Mouse (Mus musculus): ENCODE results near the gene Olfr574. TPM values are rescaled to one million over a fixed set of nuclear protein-coding genes. Genes with fewer than 3 reads are reported as not detected.

The Olfr574 gene
- not detected in 2 replicates for total RNA-seq (2014; rRNA removed)
- not detected in 2 replicates for polyA plus RNA-seq (2012; rRNA removed)

GRCm38 (mm10) chr7:102948167-102948566 lies at the start of gene Olfr574:
Gene Olfr574 (plus strand): TSS chr7:102948467.
- no peak for DNase-seq (ENCODE audit: extremely low read depth, low read depth, low spot score)
- 96% methylated on average over 1 of the region's 1 CpGs for WGBS
- no peaks in the 10 kb centered on the region for H3K36me3 ChIP-seq (ENCODE audit: control insufficient read depth, insufficient read depth, low read length)
- H3K4me3 ChIP-seq (ENCODE audit: insufficient read depth, low read depth, low read length) = no peak within 1 kb of the TSS
- H3K27me3 ChIP-seq (ENCODE audit: control insufficient read depth, insufficient read depth, low read length) = no peaks in the 10 kb centered on the region
- no peak within 1 kb of the TSS for H3K9ac ChIP-seq (ENCODE audit: low read depth, low read length)
- TF ChIP-seq POLR2A (IDR thresholded peaks at IDR 0.05; ENCODE audit: extremely low read depth, insufficient read depth, low read length) = no peak
- TF ChIP-seq CTCF (IDR thresholded peaks at IDR 0.05; ENCODE audit: low read depth, low read length) = no peak
- H3K4me1 ChIP-seq (ENCODE audit: control insufficient read depth, insufficient read depth, low read length) = no peaks in the 10 kb centered on the region
- no peak within 1 kb of the TSS for H3K27ac ChIP-seq (replicated peaks; ENCODE audit: insufficient read depth, low read depth, low read length)
- no peaks in the 10 kb centered on the region for H3K79me2 ChIP-seq (ENCODE audit: control insufficient read depth, insufficient read depth, low read length)

DNA sequence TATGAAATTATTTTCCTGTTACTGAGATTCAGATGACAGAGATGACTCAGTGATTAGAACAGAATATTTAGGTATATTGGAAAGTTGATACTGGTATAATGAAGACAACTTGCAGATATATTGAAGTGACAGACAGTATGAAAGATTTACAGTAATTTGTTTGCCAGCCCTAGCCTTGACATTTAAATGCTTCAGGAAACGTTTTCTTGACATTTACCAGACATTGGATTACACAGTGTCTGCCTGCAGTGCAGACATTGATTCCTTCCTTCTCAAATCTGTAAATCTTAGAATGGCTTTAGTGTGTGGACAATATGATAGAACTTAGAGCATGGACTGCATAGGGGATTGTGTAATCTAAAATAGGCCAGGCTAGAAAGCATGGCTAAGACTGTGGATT lies 33.0 kb upstream of the Olfr574 start:
- no peaks in the 10 kb centered on the region for H3K4me1 ChIP-seq (ENCODE audit: control insufficient read depth, insufficient read depth, low read length)
- H3K27ac ChIP-seq (replicated peaks; ENCODE audit: insufficient read depth, low read depth, low read length) = no peak overlapping the region
- no peak overlapping the region for H3K9ac ChIP-seq (ENCODE audit: low read depth, low read length)
- no peak overlapping the region for H3K4me3 ChIP-seq (ENCODE audit: insufficient read depth, low read depth, low read length)
- H3K27me3 ChIP-seq (ENCODE audit: control insufficient read depth, insufficient read depth, low read length) = no peaks in the 10 kb centered on the region
- WGBS = 25% methylated on average over 1 of the region's 1 CpGs
- no peaks in the 10 kb centered on the region for H3K36me3 ChIP-seq (ENCODE audit: control insufficient read depth, insufficient read depth, low read length)
- no peak for DNase-seq (ENCODE audit: extremely low read depth, low read depth, low spot score)
- no peaks in the 10 kb centered on the region for H3K79me2 ChIP-seq (ENCODE audit: control insufficient read depth, insufficient read depth, low read length)
- TF ChIP-seq CTCF (IDR thresholded peaks at IDR 0.05; ENCODE audit: low read depth, low read length) (no peak), POLR2A (IDR thresholded peaks at IDR 0.05; ENCODE audit: extremely low read depth, insufficient read depth, low read length) (no peak)

DNA sequence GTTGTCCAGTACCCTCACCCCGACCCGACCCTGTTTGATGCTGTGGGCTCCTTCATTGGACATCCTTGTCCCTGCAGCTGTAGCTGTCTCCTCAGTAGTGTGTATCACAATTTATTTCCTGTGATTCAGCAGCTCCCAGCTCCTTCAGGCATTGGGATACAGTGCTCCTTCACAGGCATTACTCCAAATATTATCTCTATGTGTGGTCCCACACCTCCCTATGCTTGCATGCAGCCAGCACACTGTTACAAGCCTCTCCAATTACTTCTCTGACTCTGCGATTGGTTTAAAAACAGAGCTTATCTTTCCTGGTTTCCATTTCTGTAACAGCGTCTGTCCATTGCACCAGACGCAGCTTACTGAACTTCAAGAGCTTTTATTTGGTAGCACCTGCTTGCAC lies 31.9 kb upstream of the Olfr574 start:
- Histone ChIP-seq H3K79me2 (ENCODE audit: control insufficient read depth, insufficient read depth, low read length) (no peaks in the 10 kb centered on the region), H3K4me1 (ENCODE audit: control insufficient read depth, insufficient read depth, low read length) (no peaks in the 10 kb centered on the region), H3K27ac (replicated peaks; ENCODE audit: insufficient read depth, low read depth, low read length) (no peak overlapping the region), H3K27me3 (ENCODE audit: control insufficient read depth, insufficient read depth, low read length) (no peaks in the 10 kb centered on the region), H3K36me3 (ENCODE audit: control insufficient read depth, insufficient read depth, low read length) (no peaks in the 10 kb centered on the region), H3K9ac (ENCODE audit: low read depth, low read length) (no peak overlapping the region), H3K4me3 (ENCODE audit: insufficient read depth, low read depth, low read length) (no peak overlapping the region)
- DNase-seq (ENCODE audit: extremely low read depth, low read depth, low spot score) = no peak
- 55% methylated on average over 5 of the region's 5 CpGs for WGBS
- no peak for TF ChIP-seq CTCF (IDR thresholded peaks at IDR 0.05; ENCODE audit: low read depth, low read length)
- TF ChIP-seq POLR2A (IDR thresholded peaks at IDR 0.05; ENCODE audit: extremely low read depth, insufficient read depth, low read length) = no peak

GRCm38 (mm10) chr7:102917032-102917875 lies 31.0 kb upstream of the Olfr574 start, which contains the start of gene Olfr571:
Gene Olfr571 (minus strand): TSS chr7:102917536.
- TF ChIP-seq CTCF (IDR thresholded peaks at IDR 0.05; ENCODE audit: low read depth, low read length) (no peak), POLR2A (IDR thresholded peaks at IDR 0.05; ENCODE audit: extremely low read depth, insufficient read depth, low read length) (no peak)
- Histone ChIP-seq H3K27ac (replicated peaks; ENCODE audit: insufficient read depth, low read depth, low read length) (no peak within 1 kb of the TSS), H3K4me3 (ENCODE audit: insufficient read depth, low read depth, low read length) (no peak within 1 kb of the TSS), H3K9ac (ENCODE audit: low read depth, low read length) (no peak within 1 kb of the TSS), H3K36me3 (ENCODE audit: control insufficient read depth, insufficient read depth, low read length) (no peaks in the 10 kb centered on the region), H3K27me3 (ENCODE audit: control insufficient read depth, insufficient read depth, low read length) (no peaks in the 10 kb centered on the region), H3K79me2 (ENCODE audit: control insufficient read depth, insufficient read depth, low read length) (no peaks in the 10 kb centered on the region), H3K4me1 (ENCODE audit: control insufficient read depth, insufficient read depth, low read length) (no peaks in the 10 kb centered on the region)
- no peak for DNase-seq (ENCODE audit: extremely low read depth, low read depth, low spot score)
- WGBS = 50% methylated on average over 4 of the region's 4 CpGs

DNA sequence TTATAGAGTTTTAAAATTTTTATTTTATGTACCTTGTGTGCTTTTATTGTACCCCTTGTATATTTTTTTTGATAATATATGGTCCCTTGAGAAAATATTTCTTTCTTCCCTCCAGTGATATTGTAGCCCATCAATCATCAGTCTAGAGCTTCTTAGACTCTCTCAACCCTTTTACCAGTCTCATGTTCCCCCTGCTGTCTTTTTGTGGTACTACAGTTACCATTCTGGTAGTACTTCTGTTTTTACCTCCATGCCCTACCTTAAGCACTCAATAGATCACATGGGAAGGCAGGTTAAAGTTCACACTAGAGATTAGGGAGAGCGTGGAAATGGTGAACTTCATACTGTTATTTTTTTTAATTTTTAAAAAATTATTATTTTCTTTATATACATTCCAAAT lies 28.6 kb upstream of the Olfr574 start:
- no peak overlapping the region for H3K4me3 ChIP-seq (ENCODE audit: insufficient read depth, low read depth, low read length)
- 0% methylated on average over 1 of the region's 1 CpGs for WGBS
- H3K27ac ChIP-seq (replicated peaks; ENCODE audit: insufficient read depth, low read depth, low read length) = no peak overlapping the region
- no peaks in the 10 kb centered on the region for H3K4me1 ChIP-seq (ENCODE audit: control insufficient read depth, insufficient read depth, low read length)
- H3K36me3 ChIP-seq (ENCODE audit: control insufficient read depth, insufficient read depth, low read length) = no peaks in the 10 kb centered on the region
- H3K9ac ChIP-seq (ENCODE audit: low read depth, low read length) = no peak overlapping the region
- H3K27me3 ChIP-seq (ENCODE audit: control insufficient read depth, insufficient read depth, low read length) = no peaks in the 10 kb centered on the region
- H3K79me2 ChIP-seq (ENCODE audit: control insufficient read depth, insufficient read depth, low read length) = no peaks in the 10 kb centered on the region
- no peak for TF ChIP-seq POLR2A (IDR thresholded peaks at IDR 0.05; ENCODE audit: extremely low read depth, insufficient read depth, low read length)
- TF ChIP-seq CTCF (IDR thresholded peaks at IDR 0.05; ENCODE audit: low read depth, low read length) = no peak
- peak; percentile 60 for DNase-seq (ENCODE audit: extremely low read depth, low read depth, low spot score)

GRCm38 (mm10) chr7:102924109-102924508 lies 24.2 kb upstream of the Olfr574 start, which contains the start of gene Olfr572:
Gene Olfr572 (plus strand): TSS chr7:102924409.
- Histone ChIP-seq H3K4me3 (ENCODE audit: insufficient read depth, low read depth, low read length) (no peak within 1 kb of the TSS), H3K27ac (replicated peaks; ENCODE audit: insufficient read depth, low read depth, low read length) (no peak within 1 kb of the TSS), H3K27me3 (ENCODE audit: control insufficient read depth, insufficient read depth, low read length) (no peaks in the 10 kb centered on the region), H3K4me1 (ENCODE audit: control insufficient read depth, insufficient read depth, low read length) (no peaks in the 10 kb centered on the region), H3K9ac (ENCODE audit: low read depth, low read length) (no peak within 1 kb of the TSS), H3K36me3 (ENCODE audit: control insufficient read depth, insufficient read depth, low read length) (no peaks in the 10 kb centered on the region), H3K79me2 (ENCODE audit: control insufficient read depth, insufficient read depth, low read length) (no peaks in the 10 kb centered on the region)
- 50% methylated on average over 1 of the region's 1 CpGs for WGBS
- DNase-seq (ENCODE audit: extremely low read depth, low read depth, low spot score) = no peak
- TF ChIP-seq POLR2A (IDR thresholded peaks at IDR 0.05; ENCODE audit: extremely low read depth, insufficient read depth, low read length) = no peak
- no peak for TF ChIP-seq CTCF (IDR thresholded peaks at IDR 0.05; ENCODE audit: low read depth, low read length)
